Mouse (Mus musculus) MEL (cell line): ENCODE data around the gene Cox4i1. TPM values are rescaled to one million over a fixed set of nuclear protein-coding genes. Genes with fewer than 3 reads are reported as not detected.

ENCODE experiments used
- DNase-seq: peaks from one replicate; pipeline ENCODE4 v3.0.0; 2011; ENCODE audit warnings: low read depth, low spot score
- H3K27ac ChIP-seq: 2 replicates; pipeline ENCODE4 v1.5.1; 2012; ENCODE audit warnings: low read depth, mild to moderate bottlenecking, control low read depth, low read length, moderate library complexity; ENCODE audit not compliant: control insufficient read depth
- H3K27me3 ChIP-seq, 2 experiments: fragments of 150-350 bp in 1 of 2; sonication (generic) in 1 of 2; 2 replicates each; pipeline ENCODE4 v1.6.1; 2012; ENCODE audit warnings: low read length in 2 of 2, mild to moderate bottlenecking in 2 of 2, improper control_type of control experiment in 1 of 2, moderate library complexity in 1 of 2; ENCODE audit not compliant: insufficient read depth in 2 of 2, control insufficient read depth in 1 of 2
- H3K36me3 ChIP-seq, 2 experiments: 2 replicates each; pipeline ENCODE4 v1.6.1; 2012 to 2014; ENCODE audit warnings: low read length in 2 of 2, improper control_type of control experiment in 1 of 2, inconsistent platforms in 1 of 2, mild to moderate bottlenecking in 1 of 2; ENCODE audit not compliant: insufficient read depth in 2 of 2, control insufficient read depth in 1 of 2
- H3K4me1 ChIP-seq, 2 experiments: fragments of 150-350 bp in 1 of 2; sonication (generic) in 1 of 2; 2 replicates each; pipeline ENCODE4 v1.6.1; 2012; ENCODE audit warnings: low read length in 2 of 2, improper control_type of control experiment in 1 of 2, mild to moderate bottlenecking in 1 of 2; ENCODE audit not compliant: insufficient read depth in 2 of 2, control insufficient read depth in 1 of 2
- H3K4me3 ChIP-seq, 2 experiments: fragments of 150-350 bp in 1 of 2; sonication (generic) in 1 of 2; 2 replicates each; pipeline ENCODE4 v1.5.1; 2012; ENCODE audit warnings: low read depth in 2 of 2, low read length in 2 of 2, mild to moderate bottlenecking in 2 of 2, moderate library complexity in 2 of 2, control low read depth in 1 of 2, improper control_type of control experiment in 1 of 2; ENCODE audit not compliant: control insufficient read depth in 1 of 2, insufficient read depth in 1 of 2
- H3K79me2 ChIP-seq: 2 replicates; pipeline ENCODE4 v1.6.1; 2012; ENCODE audit warnings: mild to moderate bottlenecking, low read length, moderate library complexity; ENCODE audit not compliant: control insufficient read depth, poor library complexity, insufficient read depth
- H3K9ac ChIP-seq: 2 replicates; pipeline ENCODE4 v1.6.1; 2012; ENCODE audit warnings: low read depth, mild to moderate bottlenecking, control low read depth, low read length, moderate library complexity; ENCODE audit not compliant: control insufficient read depth, poor library complexity, severe bottlenecking
- H3K9me3 ChIP-seq: fragments of 150-350 bp; sonication (generic); replicated peaks from 2 replicates; pipeline ENCODE4 v1.6.1; 2012; ENCODE audit warnings: mild to moderate bottlenecking, low read length, improper control_type of control experiment, moderate library complexity; ENCODE audit not compliant: insufficient read depth
- CTCF ChIP-seq, 3 experiments: IDR thresholded peaks in 2 of 3; conservative IDR thresholded peaks in 1 of 3; 2 replicates each; pipeline ENCODE4 v1.5.1; 2011 to 2012; ENCODE audit warnings: low read length in 3 of 3, low read depth in 2 of 3, mild to moderate bottlenecking in 2 of 3, improper control_type of control experiment in 1 of 3, inconsistent platforms in 1 of 3, mixed read lengths in 1 of 3, moderate library complexity in 1 of 3; ENCODE audit not compliant: control insufficient read depth in 1 of 3, insufficient read depth in 1 of 3, poor library complexity in 1 of 3, severe bottlenecking in 1 of 3
- E2F4 ChIP-seq: IDR thresholded peaks from 2 replicates; pipeline ENCODE4 v1.6.1; 2011; ENCODE audit warnings: low read depth, low read length, improper control_type of control experiment, borderline replicate concordance
- ELF1 ChIP-seq: IDR thresholded peaks from 2 replicates; pipeline ENCODE4 v1.6.1; 2014; ENCODE audit warnings: low read depth, mild to moderate bottlenecking, inconsistent platforms, low read length, improper control_type of control experiment, moderate library complexity
- GABPA ChIP-seq: IDR thresholded peaks from 2 replicates; pipeline ENCODE4 v1.6.1; 2012; ENCODE audit warnings: low read depth, mild to moderate bottlenecking, inconsistent platforms, low read length, improper control_type of control experiment, moderate library complexity
- MAFK ChIP-seq: IDR thresholded peaks from 2 replicates; pipeline ENCODE4 v1.6.1; 2011; ENCODE audit warnings: low read depth, mild to moderate bottlenecking, low read length, improper control_type of control experiment, borderline replicate concordance
- MXI1 ChIP-seq: IDR thresholded peaks from 2 replicates; pipeline ENCODE4 v1.6.1; 2011; ENCODE audit warnings: mild to moderate bottlenecking, low read depth, low read length, improper control_type of control experiment
- NELFE ChIP-seq: IDR thresholded peaks from 2 replicates; pipeline ENCODE4 v1.6.1; 2011; ENCODE audit warnings: low read depth, low read length, improper control_type of control experiment
- NRF1 ChIP-seq: IDR thresholded peaks from 2 replicates; pipeline ENCODE4 v1.6.1; 2014; ENCODE audit warnings: low read depth, mild to moderate bottlenecking, inconsistent platforms, low read length, improper control_type of control experiment, moderate library complexity; ENCODE audit not compliant: poor library complexity, insufficient read depth, severe bottlenecking
- POLR2AphosphoS5 ChIP-seq: IDR thresholded peaks from 2 replicates; pipeline ENCODE4 v1.6.1; 2012; ENCODE audit warnings: low read depth, borderline replicate concordance, mild to moderate bottlenecking, inconsistent platforms, low read length, moderate library complexity, mixed read lengths
- SMC3 ChIP-seq: IDR thresholded peaks from 2 replicates; pipeline ENCODE4 v1.6.1; 2011; ENCODE audit warnings: low read depth, low read length, improper control_type of control experiment
- ZKSCAN1 ChIP-seq: IDR thresholded peaks from 2 replicates; pipeline ENCODE4 v1.6.1; 2012; ENCODE audit warnings: low read depth, mild to moderate bottlenecking, inconsistent platforms, low read length, improper control_type of control experiment, moderate library complexity
- polyA plus RNA-seq, 2 experiments: library from polyadenylated mRNA; stranded (reverse) in 1 of 2; unstranded in 1 of 2; fragments of >175 nt in 1 of 2; fragments of >200 nt in 1 of 2; gene quantifications; 2 replicates each; pipeline versions ENCODE4 v1.2.1 to v1.2.4; 2012; ENCODE audit warnings: low replicate concordance in 2 of 2, low read depth in 1 of 2; ENCODE audit not compliant: insufficient read length in 2 of 2, insufficient read depth in 1 of 2, missing spikeins in 1 of 2
- total RNA-seq: library from RNA; depleted of rRNA; stranded (reverse); fragments of 300-350 nt; gene quantifications from 2 replicates; pipeline ENCODE4 v1.2.3, GENCODE M21; 2012

Cox4i1 gene
- total and polyA plus RNA-seq, 3 experiments = 1,011 to 2,173 (median 1,431) TPM

- H3K36me3 ChIP-seq = peaks cover 8 to 22% of the 10 kb centered on the region in 2 experiments
- TF ChIP-seq NELFE = no peak
- no peak for TF ChIP-seq MXI1
- peak; percentile 29 for TF ChIP-seq SMC3
- TF ChIP-seq CTCF (IDR thresholded peaks at IDR 0.05 in 2 of 3, conservative IDR thresholded peaks at IDR 0.05 in 1 of 3; ENCODE audit: control insufficient read depth in 1 of 3, insufficient read depth in 1 of 3, low read depth in 2 of 3, low read length in 3 of 3, poor library complexity in 1 of 3, severe bottlenecking in 1 of 3) = peak in 2 of 3 experiments; percentile 61 to 62; a peak in 4 of 6 replicates
- no peak for TF ChIP-seq ELF1
- TF ChIP-seq POLR2AphosphoS5 = no peak
- peak; percentile 76 for DNase-seq
- H3K27me3 ChIP-seq = no peaks in the 10 kb centered on the region
- H3K79me2 ChIP-seq = peaks cover 79% of the 10 kb centered on the region
- H3K4me1 ChIP-seq = peaks cover 0 to 18% of the 10 kb centered on the region in 2 experiments; a peak in 2 of 4 replicates
- no peaks in the 10 kb centered on the region for H3K9me3 ChIP-seq
- peak overlapping the region; percentile 11 to 100; a peak in 2 of 4 replicates for H3K4me3 ChIP-seq
- no peak overlapping the region for H3K27ac ChIP-seq
- no peak overlapping the region for H3K9ac ChIP-seq
Observed at GRCm38 (mm10) chr8:120665726-120666455, 2.1 kb upstream of the Cox4i1 start.

GRCm38 (mm10) chr8:120666807-120667470 lies 1.1 kb upstream of the Cox4i1 start:
- Histone ChIP-seq H3K36me3 (peaks cover 6 to 22% of the 10 kb centered on the region in 2 experiments), H3K27ac (peak overlapping the region; percentile 44), H3K4me3 (peak overlapping the region; percentile 87 to 100), H3K27me3 (no peaks in the 10 kb centered on the region), H3K9ac (peak overlapping the region; percentile 83), H3K4me1 (peaks cover 0 to 18% of the 10 kb centered on the region in 2 experiments; a peak in 2 of 4 replicates), H3K79me2 (peaks cover 80% of the 10 kb centered on the region), H3K9me3 (no peaks in the 10 kb centered on the region)
- TF ChIP-seq ZKSCAN1 (no peak), CTCF (IDR thresholded peaks at IDR 0.05 in 2 of 3, conservative IDR thresholded peaks at IDR 0.05 in 1 of 3; ENCODE audit: control insufficient read depth in 1 of 3, insufficient read depth in 1 of 3, low read depth in 2 of 3, low read length in 3 of 3, poor library complexity in 1 of 3, severe bottlenecking in 1 of 3) (no peak), MAFK (no peak), NRF1 (no peak), E2F4 (no peak), GABPA (no peak)
- peak; percentile 52 for DNase-seq
